Comparison of ENCODE assay signal across 8 mouse cellular contexts in genomic region chr9:88480120-88480519, GRCm38 (mm10). TPM values are rescaled to one million over a fixed set of nuclear protein-coding genes. Genes with fewer than 3 reads are reported as not detected.
DNase-seq lines count a peak whose midpoint lies in the region; ATAC-seq and TF ChIP-seq lines count a peak whose summit lies in the region.

No protein-coding gene starts in this region.

- peaks cover 41% of the 10 kb centered on the region for H3K79me2 ChIP-seq in MEL (ENCODE audit: control insufficient read depth, insufficient read depth, low read length, poor library complexity)

- no peak for TF ChIP-seq POLR2A in MEL (IDR thresholded peaks at IDR 0.05; ENCODE audit: control insufficient read depth in 1 of 2, insufficient read depth in 1 of 2, low read depth in 1 of 2, low read length in 2 of 2, poor library complexity in 1 of 2)

- peaks cover 33% of the 10 kb centered on the region for H3K4me1 ChIP-seq in heart, embryonic 13.5 days
- H3K4me1 ChIP-seq in MEL (ENCODE audit: control insufficient read depth in 1 of 2, insufficient read depth in 2 of 2, low read length in 2 of 2) = peaks cover 4 to 9% of the 10 kb centered on the region in 2 experiments; a peak in 2 of 4 replicates
- H3K4me1 ChIP-seq in hindbrain, embryonic 11.5 days (replicated peaks; ENCODE audit: control insufficient read depth, insufficient read depth, low read length) = no peaks in the 10 kb centered on the region
- H3K4me1 ChIP-seq in midbrain, embryonic 10.5 days = peaks cover 25% of the 10 kb centered on the region

- no peak for ATAC-seq in heart, embryonic 13.5 days (ENCODE audit: extremely low read depth, insufficient number of reproducible peaks, low FRiP score, low TSS enrichment)
- ATAC-seq in hindbrain, embryonic 11.5 days (ENCODE audit: low FRiP score) = no peak

- no peaks in the 10 kb centered on the region for H3K9me3 ChIP-seq in heart, embryonic 13.5 days
- H3K9me3 ChIP-seq in MEL (replicated peaks; ENCODE audit: insufficient read depth, low read length) = no peaks in the 10 kb centered on the region
- no peaks in the 10 kb centered on the region for H3K9me3 ChIP-seq in hindbrain, embryonic 11.5 days (ENCODE audit: control insufficient read depth, low read length)
- H3K9me3 ChIP-seq in midbrain, embryonic 10.5 days (replicated peaks) = no peaks in the 10 kb centered on the region

- intact Hi-C loops in gastrocnemius, postnatal 36 days (cut with DNase I) = loop anchor here (2.0 kb wide), 1 partner anchor 43 kb away; no protein-coding TSS in a partner anchor

- H3K9ac ChIP-seq in heart, embryonic 13.5 days = peak overlapping the region; percentile 98
- H3K9ac ChIP-seq in MEL (ENCODE audit: control insufficient read depth, low read depth, low read length, poor library complexity, severe bottlenecking) = peak overlapping the region; percentile 100
- peak overlapping the region; percentile 8; the same call in 1 of the 2 replicates for H3K9ac ChIP-seq in hindbrain, embryonic 11.5 days (ENCODE audit: low read depth, low read length)

- no peak for DNase-seq in heart, adult 9 months (ENCODE audit: low spot score in 2 of 2)
- peak; percentile 52 for DNase-seq in MEL (ENCODE audit: low read depth, low spot score)
- DNase-seq in hindbrain, embryonic 11.5 days (ENCODE audit: low spot score) = no peak
- no peak for DNase-seq in midbrain, embryonic 10.5 days (ENCODE audit: low spot score)
- DNase-seq in urinary bladder, adult 2 months (ENCODE audit: low spot score) = no peak
- no peak for DNase-seq in gastrocnemius, postnatal 36 days
- no peak for DNase-seq in adrenal gland, postnatal 4 days (ENCODE audit: low spot score in 2 of 2)

- H3K4me3 ChIP-seq in heart, embryonic 13.5 days = peak overlapping the region; percentile 93
- H3K4me3 ChIP-seq in MEL (ENCODE audit: control insufficient read depth in 1 of 2, insufficient read depth in 1 of 2, low read depth in 2 of 2, low read length in 2 of 2) = peak overlapping the region; percentile 95 to 97
- H3K4me3 ChIP-seq in hindbrain, embryonic 11.5 days (ENCODE audit: low read depth, low read length) = peak overlapping the region; percentile 100
- peak overlapping the region; percentile 100 for H3K4me3 ChIP-seq in midbrain, embryonic 10.5 days

- 2% methylated on average over 1 of the region's 1 CpGs for WGBS in heart, embryonic 13.5 days
- 9% methylated on average over 1 of the region's 1 CpGs for WGBS in hindbrain, embryonic 11.5 days
- WGBS in midbrain, embryonic 10.5 days = 24% methylated on average over 1 of the region's 1 CpGs

- peaks cover 45% of the 10 kb centered on the region for H3K36me3 ChIP-seq in heart, embryonic 13.5 days
- peaks cover 34% of the 10 kb centered on the region in 2 experiments for H3K36me3 ChIP-seq in MEL (ENCODE audit: control insufficient read depth in 1 of 2, insufficient read depth in 2 of 2, low read length in 2 of 2)
- no peaks in the 10 kb centered on the region; the same call in 1 of the 2 replicates for H3K36me3 ChIP-seq in hindbrain, embryonic 11.5 days (ENCODE audit: control insufficient read depth, insufficient read depth, low read length)
- peaks cover 52% of the 10 kb centered on the region for H3K36me3 ChIP-seq in midbrain, embryonic 10.5 days

- H3K27me3 ChIP-seq in heart, embryonic 13.5 days (replicated peaks) = no peaks in the 10 kb centered on the region
- no peaks in the 10 kb centered on the region; a peak in 1 of 4 replicates for H3K27me3 ChIP-seq in MEL (ENCODE audit: control insufficient read depth in 1 of 2, insufficient read depth in 2 of 2, low read length in 2 of 2)
- no peaks in the 10 kb centered on the region for H3K27me3 ChIP-seq in hindbrain, embryonic 11.5 days (ENCODE audit: control insufficient read depth, insufficient read depth, low read length)
- H3K27me3 ChIP-seq in midbrain, embryonic 10.5 days (ENCODE audit: low read depth, poor library complexity, severe bottlenecking) = 0 out of 2 replicates have a peak, but pooled peaks cover 7% of the 10 kb centered on the region

- peak overlapping the region; percentile 87 for H3K4me2 ChIP-seq in heart, embryonic 13.5 days
- H3K4me2 ChIP-seq in hindbrain, embryonic 11.5 days (replicated peaks; ENCODE audit: low read depth, low read length) = peak overlapping the region; percentile 71

- no peak for TF ChIP-seq CTCF in MEL (IDR thresholded peaks at IDR 0.05 in 2 of 3, conservative IDR thresholded peaks at IDR 0.05 in 1 of 3; ENCODE audit: control insufficient read depth in 1 of 3, insufficient read depth in 1 of 3, low read depth in 2 of 3, low read length in 3 of 3, poor library complexity in 1 of 3, severe bottlenecking in 1 of 3)

- H3K27ac ChIP-seq in heart, embryonic 13.5 days (replicated peaks) = no peak overlapping the region
- no peak overlapping the region for H3K27ac ChIP-seq in MEL (ENCODE audit: control insufficient read depth, low read depth, low read length)
- no peak overlapping the region for H3K27ac ChIP-seq in hindbrain, embryonic 11.5 days (ENCODE audit: low read depth, low read length)
- H3K27ac ChIP-seq in midbrain, embryonic 10.5 days (replicated peaks) = no peak overlapping the region

- TF ChIP-seq EP300 in MEL (IDR thresholded peaks at IDR 0.05; ENCODE audit: low read depth in 1 of 2, low read length in 2 of 2) = no peak

- TF ChIP-seq RAD21 in MEL (IDR thresholded peaks at IDR 0.05; ENCODE audit: low read depth, low read length) = no peak

TF ChIP-seq in MEL, 35 proteins besides CTCF, POLR2A, EP300 and RAD21:
- TF ChIP-seq USF1 (IDR thresholded peaks at IDR 0.05; ENCODE audit: low read depth, low read length) (peak; percentile 74), CHD2 (IDR thresholded peaks at IDR 0.05; ENCODE audit: low read length) (no peak), HCFC1 (IDR thresholded peaks at IDR 0.05; ENCODE audit: low read depth, low read length) (no peak), TBP (IDR thresholded peaks at IDR 0.05; ENCODE audit: low read depth, low read length) (no peak), ETS1 (IDR thresholded peaks at IDR 0.05; ENCODE audit: low read depth, low read length) (peak; percentile 56), CHD1 (IDR thresholded peaks at IDR 0.05; ENCODE audit: low read depth, low read length) (0 out of 2 replicates have a peak, but pooled peaks have one; percentile 18), MXI1 (IDR thresholded peaks at IDR 0.05; ENCODE audit: low read depth, low read length) (peak; percentile 82), SIN3A (IDR thresholded peaks at IDR 0.05; ENCODE audit: low read length) (peak; percentile 54; the same call in 1 of the 2 replicates)
TF ChIP-seq in MEL: peak in this region for 5.

RNA-seq across cellular contexts. Expression of gene Syncrip, which starts 2.3 kb away (rescaled TPM):
- polyA plus RNA-seq in heart, embryonic 13.5 days (2015; fragmentation: Nextera tagmentation; extraction: Ambion mirVana) = 51.9 and 53.3 TPM in 2 replicates
- 153 and 156 TPM in 2 replicates for total RNA-seq in MEL (2012; rRNA removed)
- 100 to 1,000 TPM; 125 to 162 TPM for polyA plus RNA-seq in MEL (2012; ENCODE audit: insufficient read depth in 1 of 2, insufficient read length in 2 of 2, low read depth in 1 of 2, low replicate concordance in 2 of 2, missing spikeins in 1 of 2)
- 137 and 140 TPM in 2 replicates for polyA plus RNA-seq in hindbrain, embryonic 11.5 days (2014; fragmentation: Nextera tagmentation; extraction: Ambion mirVana)
- polyA plus RNA-seq in midbrain, embryonic 10.5 days (2016; fragmentation: Nextera tagmentation; extraction: Ambion mirVana) = 110 and 115 TPM in 2 replicates
- polyA plus RNA-seq in urinary bladder, adult 2 months (2012; rRNA removed) = 15.9 and 35.9 TPM in 2 replicates
- total RNA-seq in gastrocnemius, postnatal 36 days (2021) = 10 to 100 TPM; 34.9 to 55.0 TPM
- 100 to 1,000 TPM; 101 to 112 TPM for total RNA-seq in adrenal gland, postnatal 4 days (2021)

RNA-seq across cellular contexts. Expression of gene Gm20537, which starts 23.7 kb away (rescaled TPM):
- 0.47 and 0.97 TPM in 2 replicates for polyA plus RNA-seq in heart, embryonic 13.5 days (2015; fragmentation: Nextera tagmentation; extraction: Ambion mirVana)
- total RNA-seq in MEL (2012; rRNA removed) = 0.46 TPM in 1 of 2 replicates, not detected in the other
- polyA plus RNA-seq in MEL (2012; ENCODE audit: insufficient read depth in 1 of 2, insufficient read length in 2 of 2, low read depth in 1 of 2, low replicate concordance in 2 of 2, missing spikeins in 1 of 2) = 10 to 100 TPM in 1 of 2 experiments, not detected in 1; 18.2 TPM
- polyA plus RNA-seq in hindbrain, embryonic 11.5 days (2014; fragmentation: Nextera tagmentation; extraction: Ambion mirVana) = 0.36 and 0.99 TPM in 2 replicates
- 0.71 and 1.1 TPM in 2 replicates for polyA plus RNA-seq in midbrain, embryonic 10.5 days (2016; fragmentation: Nextera tagmentation; extraction: Ambion mirVana)
- polyA plus RNA-seq in urinary bladder, adult 2 months (2012; rRNA removed) = 0.51 TPM in 1 of 2 replicates, not detected in the other
- total RNA-seq in gastrocnemius, postnatal 36 days (2021) = under 1 TPM; 0.44 to 0.77 TPM
- total RNA-seq in adrenal gland, postnatal 4 days (2021) = 1 to 10 TPM in 1 of 2 experiments, under 1 TPM in 1; 0.73 to 1.3 TPM

RNA-seq across cellular contexts. Expression of gene Snx14, which starts 41.4 kb away (rescaled TPM):
- polyA plus RNA-seq in heart, embryonic 13.5 days (2015; fragmentation: Nextera tagmentation; extraction: Ambion mirVana) = 24.9 and 26.8 TPM in 2 replicates
- 11.1 and 12.7 TPM in 2 replicates for total RNA-seq in MEL (2012; rRNA removed)
- 10 to 100 TPM; 16.9 to 83.1 TPM for polyA plus RNA-seq in MEL (2012; ENCODE audit: insufficient read depth in 1 of 2, insufficient read length in 2 of 2, low read depth in 1 of 2, low replicate concordance in 2 of 2, missing spikeins in 1 of 2)
- 19.2 and 22.4 TPM in 2 replicates for polyA plus RNA-seq in hindbrain, embryonic 11.5 days (2014; fragmentation: Nextera tagmentation; extraction: Ambion mirVana)
- polyA plus RNA-seq in midbrain, embryonic 10.5 days (2016; fragmentation: Nextera tagmentation; extraction: Ambion mirVana) = 20.7 and 21.1 TPM in 2 replicates
- polyA plus RNA-seq in urinary bladder, adult 2 months (2012; rRNA removed) = 39.2 and 44.4 TPM in 2 replicates
- 10 to 100 TPM in 1 of 2 experiments, 1 to 10 TPM in 1; 9.9 to 11.9 TPM for total RNA-seq in gastrocnemius, postnatal 36 days (2021)
- total RNA-seq in adrenal gland, postnatal 4 days (2021) = 10 to 100 TPM; 59.0 to 60.1 TPM

Comparison
In these comparisons a context has a peak if more than half of its experiments do, and no peak if none do; other contexts are left out.
1. H3K9ac ChIP-seq: peak in every context shown above with its lines; median percentile 100 in MEL; 98 in heart, embryonic 13.5 days; 8 in hindbrain, embryonic 11.5 days.